Mouse (Mus musculus) hindbrain, embryonic 12.5 days (tissue): ENCODE data around the gene C2cd3. TPM values are rescaled to one million over a fixed set of nuclear protein-coding genes. Genes with fewer than 3 reads are reported as not detected.
A peak's percentile ranks its signal among the peaks of the same experiment; 100 is the strongest.

ENCODE experiments used
- ATAC-seq: fragments of 200-750 bp; cut with Nextera tagmentation; 2 replicates; pipeline ENCODE4 v1.8.0; 2017; ENCODE audit warnings: moderate TSS enrichment; ENCODE audit not compliant: low FRiP score
- H3K27ac ChIP-seq: fragments of 300-500 bp; sonication (generic); 2 replicates; pipeline ENCODE4 v1.5.1; 2016; ENCODE audit warnings: mild to moderate bottlenecking
- H3K27me3 ChIP-seq: fragments of 300-500 bp; sonication (generic); 2 replicates; pipeline ENCODE4 v1.6.1; 2016; ENCODE audit warnings: mild to moderate bottlenecking
- H3K36me3 ChIP-seq: fragments of 300-500 bp; sonication (generic); 2 replicates; pipeline ENCODE4 v1.6.1; 2016; ENCODE audit warnings: mild to moderate bottlenecking
- H3K4me1 ChIP-seq: fragments of 300-500 bp; sonication (generic); 2 replicates; pipeline ENCODE4 v1.6.1; 2016
- H3K4me2 ChIP-seq: fragments of 300-500 bp; sonication (generic); replicated peaks from 2 replicates; pipeline ENCODE4 v1.6.1; 2016; ENCODE audit warnings: mild to moderate bottlenecking
- H3K4me3 ChIP-seq: fragments of 300-500 bp; sonication (generic); 2 replicates; pipeline ENCODE4 v1.5.1; 2016; ENCODE audit warnings: mild to moderate bottlenecking
- H3K9ac ChIP-seq: fragments of 300-500 bp; sonication (generic); 2 replicates; pipeline ENCODE4 v1.6.1; 2016; ENCODE audit warnings: mild to moderate bottlenecking, moderate library complexity
- H3K9me3 ChIP-seq: fragments of 300-500 bp; sonication (generic); replicated peaks from 2 replicates; pipeline ENCODE4 v1.6.1; 2016; ENCODE audit warnings: mild to moderate bottlenecking
- WGBS: fragments of 180-500 bp; shearing (Covaris S2); methylation state at CpG from one replicate; pipeline ENCODE4 v1.1.7; 2016; 5-methylcytosine and 5-hydroxymethylcytosine counted together
- polyA plus RNA-seq: library from polyadenylated mRNA; unstranded; fragments of >200 nt; fragmentation: Nextera tagmentation; extraction: Ambion mirVana; gene quantifications from 2 replicates; pipeline ENCODE4 v1.2.1, GENCODE M21; 2016

C2cd3 gene
- polyA plus RNA-seq, 1 experiment from 2014 or later: 37.4 TPM

GRCm38 (mm10) chr7:100495042-100495441 lies 123.0 kb downstream of the C2cd3 start:
- Histone ChIP-seq H3K4me1 (peaks cover 40% of the 10 kb centered on the region), H3K27me3 (peaks cover 4% of the 10 kb centered on the region), H3K9me3 (no peaks in the 10 kb centered on the region), H3K4me3 (peak overlapping the region; percentile 11), H3K27ac (peak overlapping the region; percentile 76), H3K9ac (no peak overlapping the region), H3K36me3 (peaks cover 15% of the 10 kb centered on the region; the same call in 1 of the 2 replicates), H3K4me2 (peak overlapping the region; percentile 84)
- WGBS: 48% methylated on average over 8 of the region's 8 CpGs
- no peak for ATAC-seq

- 42% methylated on average over 11 of the region's 11 CpGs for WGBS
- Histone ChIP-seq H3K9ac (peak overlapping the region; percentile 33; the same call in 1 of the 2 replicates), H3K27me3 (peaks cover 4% of the 10 kb centered on the region), H3K4me2 (peak overlapping the region; percentile 84), H3K4me3 (peak overlapping the region; percentile 11; the same call in 1 of the 2 replicates), H3K4me1 (peaks cover 40% of the 10 kb centered on the region), H3K9me3 (no peaks in the 10 kb centered on the region), H3K36me3 (peaks cover 15% of the 10 kb centered on the region; the same call in 1 of the 2 replicates), H3K27ac (peak overlapping the region; percentile 76)
- peak; percentile 66 for ATAC-seq
Measured at GRCm38 (mm10) chr7:100495581-100496251, 123.7 kb downstream of the C2cd3 start.

- no peak for ATAC-seq
- H3K36me3 ChIP-seq: peaks cover 15% of the 10 kb centered on the region; the same call in 1 of the 2 replicates
- peak overlapping the region; percentile 76 for H3K27ac ChIP-seq
- H3K9me3 ChIP-seq: no peaks in the 10 kb centered on the region
- peaks cover 4% of the 10 kb centered on the region for H3K27me3 ChIP-seq
- H3K9ac ChIP-seq: no peak overlapping the region
- no peak overlapping the region; the same call in 1 of the 2 replicates for H3K4me2 ChIP-seq
- H3K4me1 ChIP-seq: peaks cover 40% of the 10 kb centered on the region
- no peak overlapping the region for H3K4me3 ChIP-seq
- 89% methylated on average over 6 of the region's 6 CpGs for WGBS
Measured at GRCm38 (mm10) chr7:100496371-100496770, 124.3 kb downstream of the C2cd3 start.

GRCm38 (mm10) chr7:100496791-100497190 lies 124.8 kb downstream of the C2cd3 start:
- H3K27ac ChIP-seq: peak overlapping the region; percentile 25; the same call in 1 of the 2 replicates
- peaks cover 15% of the 10 kb centered on the region; the same call in 1 of the 2 replicates for H3K36me3 ChIP-seq
- H3K4me1 ChIP-seq: peaks cover 40% of the 10 kb centered on the region
- ATAC-seq: no peak
- WGBS: 95% methylated on average over 9 of the region's 9 CpGs
- H3K4me2 ChIP-seq: no peak overlapping the region
- no peak overlapping the region for H3K9ac ChIP-seq
- peaks cover 4% of the 10 kb centered on the region for H3K27me3 ChIP-seq
- no peak overlapping the region for H3K4me3 ChIP-seq
- H3K9me3 ChIP-seq: no peaks in the 10 kb centered on the region

GRCm38 (mm10) chr7:100497402-100497801 lies 125.4 kb downstream of the C2cd3 start:
- Histone ChIP-seq H3K9ac (no peak overlapping the region), H3K4me3 (no peak overlapping the region), H3K27ac (no peak overlapping the region), H3K36me3 (peaks cover 15% of the 10 kb centered on the region; the same call in 1 of the 2 replicates), H3K27me3 (peaks cover 4% of the 10 kb centered on the region), H3K4me1 (peaks cover 39% of the 10 kb centered on the region), H3K9me3 (no peaks in the 10 kb centered on the region), H3K4me2 (no peak overlapping the region)
- no peak for ATAC-seq
- 86% methylated on average over 4 of the region's 4 CpGs for WGBS

- Histone ChIP-seq H3K9me3 (no peaks in the 10 kb centered on the region), H3K9ac (no peak overlapping the region), H3K4me3 (no peak overlapping the region), H3K36me3 (peaks cover 15% of the 10 kb centered on the region; the same call in 1 of the 2 replicates), H3K27ac (no peak overlapping the region), H3K4me2 (no peak overlapping the region), H3K27me3 (no peaks in the 10 kb centered on the region), H3K4me1 (peaks cover 33% of the 10 kb centered on the region)
- 91% methylated on average over 13 of the region's 13 CpGs for WGBS
- no peak for ATAC-seq
Measured at GRCm38 (mm10) chr7:100497982-100498381, 125.9 kb downstream of the C2cd3 start.

GRCm38 (mm10) chr7:100499465-100499864 lies 127.4 kb downstream of the C2cd3 start:
- H3K4me3 ChIP-seq: no peak overlapping the region
- no peak overlapping the region for H3K9ac ChIP-seq
- ATAC-seq: no peak
- no peaks in the 10 kb centered on the region for H3K27me3 ChIP-seq
- no peak overlapping the region for H3K27ac ChIP-seq
- H3K9me3 ChIP-seq: no peaks in the 10 kb centered on the region
- peaks cover 15% of the 10 kb centered on the region; the same call in 1 of the 2 replicates for H3K36me3 ChIP-seq
- H3K4me2 ChIP-seq: no peak overlapping the region
- peaks cover 18% of the 10 kb centered on the region for H3K4me1 ChIP-seq

GRCm38 (mm10) chr7:100500276-100500977 lies 128.4 kb downstream of the C2cd3 start:
- Histone ChIP-seq H3K4me2 (no peak overlapping the region), H3K27me3 (no peaks in the 10 kb centered on the region), H3K9me3 (no peaks in the 10 kb centered on the region), H3K9ac (no peak overlapping the region), H3K27ac (no peak overlapping the region), H3K36me3 (peaks cover 15% of the 10 kb centered on the region; the same call in 1 of the 2 replicates), H3K4me3 (no peak overlapping the region), H3K4me1 (peaks cover 10% of the 10 kb centered on the region)
- ATAC-seq: no peak
- 68% methylated on average over 16 of the region's 16 CpGs for WGBS

GRCm38 (mm10) chr7:100501027-100501843 lies 129.2 kb downstream of the C2cd3 start:
- Histone ChIP-seq H3K4me3 (no peak overlapping the region), H3K27me3 (no peaks in the 10 kb centered on the region), H3K9me3 (no peaks in the 10 kb centered on the region), H3K36me3 (peaks cover 15% of the 10 kb centered on the region; the same call in 1 of the 2 replicates), H3K4me2 (no peak overlapping the region), H3K27ac (no peak overlapping the region), H3K9ac (no peak overlapping the region), H3K4me1 (peaks cover 2% of the 10 kb centered on the region)
- no peak for ATAC-seq
- 72% methylated on average over 6 of the region's 6 CpGs for WGBS

- peaks cover 12% of the 10 kb centered on the region; the same call in 1 of the 2 replicates for H3K36me3 ChIP-seq
- 57% methylated on average over 2 of the region's 2 CpGs for WGBS
- no peak for ATAC-seq
- no peak overlapping the region for H3K4me2 ChIP-seq
- no peaks in the 10 kb centered on the region for H3K27me3 ChIP-seq
- H3K27ac ChIP-seq: no peak overlapping the region
- no peak overlapping the region for H3K9ac ChIP-seq
- no peaks in the 10 kb centered on the region for H3K4me1 ChIP-seq
- H3K4me3 ChIP-seq: no peak overlapping the region
- no peaks in the 10 kb centered on the region for H3K9me3 ChIP-seq
Measured at GRCm38 (mm10) chr7:100501844-100502373, 129.9 kb downstream of the C2cd3 start.

GRCm38 (mm10) chr7:100502374-100502922 lies 130.4 kb downstream of the C2cd3 start:
- no peak overlapping the region for H3K4me3 ChIP-seq
- WGBS: 83% methylated on average over 7 of the region's 7 CpGs
- H3K27me3 ChIP-seq: no peaks in the 10 kb centered on the region
- ATAC-seq: no peak
- H3K27ac ChIP-seq: no peak overlapping the region
- no peaks in the 10 kb centered on the region for H3K9me3 ChIP-seq
- H3K4me1 ChIP-seq: no peaks in the 10 kb centered on the region
- peaks cover 12% of the 10 kb centered on the region; the same call in 1 of the 2 replicates for H3K36me3 ChIP-seq
- no peak overlapping the region for H3K4me2 ChIP-seq
- no peak overlapping the region for H3K9ac ChIP-seq
